ENCODE assay signal across 19 mouse cellular contexts in the genomic region with DNA sequence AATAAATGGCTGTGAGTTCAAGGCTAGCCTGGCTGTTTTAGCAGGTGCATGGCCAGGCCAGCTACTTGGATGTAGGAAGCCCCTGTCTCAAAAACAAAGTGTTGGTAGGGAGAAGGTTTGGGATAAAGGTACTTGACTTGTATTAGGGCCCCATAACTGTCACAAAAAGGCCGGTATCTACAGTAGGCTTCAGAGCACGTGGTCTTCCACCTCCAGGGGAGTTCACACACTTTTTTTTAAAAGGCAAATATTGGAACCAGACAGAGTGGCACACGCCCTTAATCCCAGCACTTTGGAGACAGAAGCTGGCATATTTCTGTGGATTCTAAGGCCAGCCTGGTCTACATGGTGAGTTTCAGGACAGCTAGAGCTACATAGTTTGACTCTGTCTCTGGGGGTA. TPM values are rescaled to one million over a fixed set of nuclear protein-coding genes. Genes with fewer than 3 reads are reported as not detected.
DNase-seq lines count a peak whose midpoint lies in the region; ATAC-seq and TF ChIP-seq lines count a peak whose summit lies in the region.
"Had no signal": no experiment of that assay in that cellular context is flagged by ENCODE, and none has a peak within 500 bp of the region (broad histone marks: within the 10 kb centered on the region; RNA-seq: fewer than 3 reads in every experiment).

No protein-coding gene starts in this region.

- 88% methylated on average over 3 of the region's 3 CpGs for WGBS in midbrain, embryonic 14.5 days
- WGBS in midbrain, embryonic 11.5 days = 86% methylated on average over 3 of the region's 3 CpGs
- 35% methylated on average over 3 of the region's 3 CpGs for WGBS in liver, embryonic 16.5 days (ENCODE audit: insufficient replicate concordance)
- WGBS in kidney, embryonic 16.5 days = 84% methylated on average over 3 of the region's 3 CpGs

- no peak overlapping the region for H3K4me3 ChIP-seq in midbrain, embryonic 14.5 days (replicated peaks; ENCODE audit: low read depth, low read length)
- no peak overlapping the region for H3K4me3 ChIP-seq in midbrain, embryonic 11.5 days (ENCODE audit: low read depth, low read length)
- H3K4me3 ChIP-seq in bone marrow macrophage, adult 2 months (ENCODE audit: insufficient read depth, low read length) = peak overlapping the region; percentile 76
- no peak overlapping the region for H3K4me3 ChIP-seq in liver, embryonic 16.5 days (ENCODE audit: low read depth, low read length)
- H3K4me3 ChIP-seq in kidney, embryonic 16.5 days (ENCODE audit: low read length) = no peak overlapping the region

- no peak for ATAC-seq in midbrain, embryonic 14.5 days (ENCODE audit: low FRiP score, low TSS enrichment)
- ATAC-seq in midbrain, embryonic 11.5 days (ENCODE audit: low FRiP score) = no peak
- ATAC-seq in liver, embryonic 16.5 days (ENCODE audit: low read depth) = no peak
- no peak for ATAC-seq in kidney, embryonic 16.5 days (ENCODE audit: low FRiP score, low TSS enrichment)

- 0 out of 2 replicates have a peak, but pooled peaks cover 1% of the 10 kb centered on the region for H3K36me3 ChIP-seq in midbrain, embryonic 14.5 days (ENCODE audit: control insufficient read depth, insufficient read depth, low read length)
- H3K36me3 ChIP-seq in midbrain, embryonic 11.5 days (ENCODE audit: control insufficient read depth, insufficient read depth, low read length) = no peaks in the 10 kb centered on the region
- no peaks in the 10 kb centered on the region for H3K36me3 ChIP-seq in liver, embryonic 16.5 days (ENCODE audit: control insufficient read depth, insufficient read depth)
- peaks cover 1% of the 10 kb centered on the region; the same call in 1 of the 2 replicates for H3K36me3 ChIP-seq in kidney, embryonic 16.5 days (ENCODE audit: insufficient read depth, low read length)
- H3K36me3 ChIP-seq: hindbrain, embryonic 12.5 days; neural tube, embryonic 12.5 days; stomach, embryonic 15.5 days had no signal

- H3K4me2 ChIP-seq in midbrain, embryonic 14.5 days (ENCODE audit: low read length) = peak overlapping the region; percentile 98; the same call in 1 of the 2 replicates
- H3K4me2 ChIP-seq in midbrain, embryonic 11.5 days = no peak overlapping the region
- peak overlapping the region; percentile 87 for H3K4me2 ChIP-seq in liver, embryonic 16.5 days (ENCODE audit: low read depth, low read length)
- no peak overlapping the region for H3K4me2 ChIP-seq in kidney, embryonic 16.5 days (replicated peaks; ENCODE audit: low read depth, low read length)

- no peaks in the 10 kb centered on the region for H3K27me3 ChIP-seq in midbrain, embryonic 14.5 days (ENCODE audit: control insufficient read depth, insufficient read depth, low read length)
- H3K27me3 ChIP-seq in midbrain, embryonic 11.5 days (ENCODE audit: control insufficient read depth, insufficient read depth, low read length) = no peaks in the 10 kb centered on the region
- peaks cover 3% of the 10 kb centered on the region; the same call in 1 of the 2 replicates for H3K27me3 ChIP-seq in liver, embryonic 16.5 days (ENCODE audit: control insufficient read depth, insufficient read depth, low read depth, low read length)
- H3K27me3 ChIP-seq in kidney, embryonic 16.5 days (ENCODE audit: insufficient read depth, low read length) = no peaks in the 10 kb centered on the region
- H3K27me3 ChIP-seq: stomach, embryonic 15.5 days had no signal

- no peaks in the 10 kb centered on the region for H3K9me3 ChIP-seq in midbrain, embryonic 14.5 days (ENCODE audit: control insufficient read depth, low read length)
- no peaks in the 10 kb centered on the region for H3K9me3 ChIP-seq in midbrain, embryonic 11.5 days (ENCODE audit: control insufficient read depth, low read length)
- no peaks in the 10 kb centered on the region for H3K9me3 ChIP-seq in liver, embryonic 16.5 days (replicated peaks; ENCODE audit: control insufficient read depth, low read length)
- peaks cover 8% of the 10 kb centered on the region; the same call in 1 of the 2 replicates for H3K9me3 ChIP-seq in kidney, embryonic 16.5 days (ENCODE audit: low read length)
- H3K9me3 ChIP-seq: hindbrain, embryonic 12.5 days; neural tube, embryonic 12.5 days; stomach, embryonic 15.5 days had no signal

- no peak for TF ChIP-seq CTCF in bone marrow macrophage, adult 2 months (IDR thresholded peaks at IDR 0.05; ENCODE audit: low read depth, low read length)

- peak; percentile 33 for DNase-seq in cerebellum, adult 9-10 months
- DNase-seq in cerebellum, postnatal 4 days (ENCODE audit: low spot score in 2 of 2) = no peak
- DNase-seq in midbrain, embryonic 14.5 days = no peak
- DNase-seq in midbrain, embryonic 11.5 days (ENCODE audit: low spot score, missing footprints) = no peak
- DNase-seq in retina, postnatal 1 day = no peak
- DNase-seq: adrenal gland, postnatal 36 days; cerebellum, postnatal 10 days; gastrocnemius, postnatal 36 days; kidney, postnatal 36 days; spleen, adult 18-20 months had no signal

- TF ChIP-seq POLR2A in bone marrow macrophage, adult 2 months (IDR thresholded peaks at IDR 0.05; ENCODE audit: borderline replicate concordance, low read depth, low read length) = no peak

- H3K4me1 ChIP-seq in midbrain, embryonic 14.5 days (ENCODE audit: control insufficient read depth, insufficient read depth, low read length) = peaks cover 18% of the 10 kb centered on the region; the same call in 1 of the 2 replicates
- H3K4me1 ChIP-seq in midbrain, embryonic 11.5 days (ENCODE audit: control insufficient read depth, insufficient read depth, low read length) = peaks cover 8% of the 10 kb centered on the region
- peaks cover 41% of the 10 kb centered on the region for H3K4me1 ChIP-seq in bone marrow macrophage, adult 2 months (ENCODE audit: control insufficient read depth, insufficient read depth, low read length)
- peaks cover 15% of the 10 kb centered on the region for H3K4me1 ChIP-seq in liver, embryonic 16.5 days (ENCODE audit: control insufficient read depth, low read depth, low read length)
- peaks cover 17% of the 10 kb centered on the region for H3K4me1 ChIP-seq in kidney, embryonic 16.5 days (ENCODE audit: insufficient read depth, low read length)

- no peak overlapping the region for H3K27ac ChIP-seq in midbrain, embryonic 14.5 days (replicated peaks; ENCODE audit: low read depth, low read length)
- no peak overlapping the region for H3K27ac ChIP-seq in midbrain, embryonic 11.5 days (ENCODE audit: low read depth, low read length)
- H3K27ac ChIP-seq in bone marrow macrophage, adult 2 months (ENCODE audit: insufficient read depth, low read depth, low read length) = peak overlapping the region; percentile 96
- peak overlapping the region; percentile 53; the same call in 1 of the 2 replicates for H3K27ac ChIP-seq in liver, embryonic 16.5 days (ENCODE audit: low read length)
- H3K27ac ChIP-seq in kidney, embryonic 16.5 days (ENCODE audit: low read length) = no peak overlapping the region
- H3K27ac ChIP-seq: hindbrain, embryonic 12.5 days; neural tube, embryonic 12.5 days; stomach, embryonic 15.5 days had no signal

- no peak overlapping the region for H3K9ac ChIP-seq in midbrain, embryonic 14.5 days (replicated peaks; ENCODE audit: low read length)
- no peak overlapping the region for H3K9ac ChIP-seq in midbrain, embryonic 11.5 days (ENCODE audit: low read length)
- no peak overlapping the region for H3K9ac ChIP-seq in liver, embryonic 16.5 days (ENCODE audit: low read depth, low read length)
- H3K9ac ChIP-seq in kidney, embryonic 16.5 days (replicated peaks; ENCODE audit: low read length) = no peak overlapping the region
- H3K9ac ChIP-seq: stomach, embryonic 15.5 days had no signal

RNA-seq across cellular contexts. Expression of gene Nfkbid, which starts 0.9 kb away (rescaled TPM):
- polyA plus RNA-seq in midbrain, embryonic 14.5 days (2014; fragmentation: Nextera tagmentation; extraction: Ambion mirVana) = 1.4 and 2.3 TPM in 2 replicates
- polyA plus RNA-seq in midbrain, embryonic 11.5 days (2014; fragmentation: Nextera tagmentation; extraction: Ambion mirVana) = 0.63 and 1.2 TPM in 2 replicates
- 18.6 and 22.4 TPM in 2 replicates for polyA plus RNA-seq in bone marrow macrophage, adult 2 months (2012; ENCODE audit: insufficient read depth, insufficient read length, missing spikeins)
- polyA plus RNA-seq in liver, embryonic 16.5 days (2015; fragmentation: Nextera tagmentation; extraction: Ambion mirVana) = 1.4 and 1.7 TPM in 2 replicates
- 1.6 and 2.0 TPM in 2 replicates for polyA plus RNA-seq in kidney, embryonic 16.5 days (2015; fragmentation: Nextera tagmentation; extraction: Ambion mirVana)

RNA-seq across cellular contexts. Expression of gene Hcst, which starts 1.0 kb away (rescaled TPM):
- polyA plus RNA-seq in midbrain, embryonic 14.5 days (2014; fragmentation: Nextera tagmentation; extraction: Ambion mirVana) = 0.58 TPM in 1 of 2 replicates, not detected in the other
- 0.43 and 0.45 TPM in 2 replicates for polyA plus RNA-seq in midbrain, embryonic 11.5 days (2014; fragmentation: Nextera tagmentation; extraction: Ambion mirVana)
- 53.0 and 56.7 TPM in 2 replicates for polyA plus RNA-seq in bone marrow macrophage, adult 2 months (2012; ENCODE audit: insufficient read depth, insufficient read length, missing spikeins)
- 7.2 and 7.8 TPM in 2 replicates for polyA plus RNA-seq in liver, embryonic 16.5 days (2015; fragmentation: Nextera tagmentation; extraction: Ambion mirVana)
- polyA plus RNA-seq in kidney, embryonic 16.5 days (2015; fragmentation: Nextera tagmentation; extraction: Ambion mirVana) = 0.63 and 0.84 TPM in 2 replicates
- polyA plus RNA-seq: forebrain, embryonic 16.5 days had no signal

RNA-seq across cellular contexts. Expression of gene Tyrobp, which starts 7.1 kb away (rescaled TPM):
- polyA plus RNA-seq in midbrain, embryonic 14.5 days (2014; fragmentation: Nextera tagmentation; extraction: Ambion mirVana) = 11.4 and 29.7 TPM in 2 replicates
- 16.6 and 19.7 TPM in 2 replicates for polyA plus RNA-seq in midbrain, embryonic 11.5 days (2014; fragmentation: Nextera tagmentation; extraction: Ambion mirVana)
- 3,702 and 3,978 TPM in 2 replicates for polyA plus RNA-seq in bone marrow macrophage, adult 2 months (2012; ENCODE audit: insufficient read depth, insufficient read length, missing spikeins)
- polyA plus RNA-seq in liver, embryonic 16.5 days (2015; fragmentation: Nextera tagmentation; extraction: Ambion mirVana) = 150 and 154 TPM in 2 replicates
- polyA plus RNA-seq in kidney, embryonic 16.5 days (2015; fragmentation: Nextera tagmentation; extraction: Ambion mirVana) = 29.3 and 31.4 TPM in 2 replicates

RNA-seq across cellular contexts. Expression of gene Aplp1, which starts 24.7 kb away (rescaled TPM):
- polyA plus RNA-seq in midbrain, embryonic 14.5 days (2014; fragmentation: Nextera tagmentation; extraction: Ambion mirVana) = 662 and 710 TPM in 2 replicates
- 128 and 134 TPM in 2 replicates for polyA plus RNA-seq in midbrain, embryonic 11.5 days (2014; fragmentation: Nextera tagmentation; extraction: Ambion mirVana)
- polyA plus RNA-seq in bone marrow macrophage, adult 2 months (2012; ENCODE audit: insufficient read depth, insufficient read length, missing spikeins) = 2.0 and 2.3 TPM in 2 replicates
- polyA plus RNA-seq in liver, embryonic 16.5 days (2015; fragmentation: Nextera tagmentation; extraction: Ambion mirVana) = 4.2 and 4.4 TPM in 2 replicates
- 27.9 and 31.5 TPM in 2 replicates for polyA plus RNA-seq in kidney, embryonic 16.5 days (2015; fragmentation: Nextera tagmentation; extraction: Ambion mirVana)

RNA-seq across cellular contexts. Expression of gene Kirrel2, which starts 36.8 kb away (rescaled TPM):
- polyA plus RNA-seq in midbrain, embryonic 14.5 days (2014; fragmentation: Nextera tagmentation; extraction: Ambion mirVana) = 5.0 and 5.7 TPM in 2 replicates
- polyA plus RNA-seq in midbrain, embryonic 11.5 days (2014; fragmentation: Nextera tagmentation; extraction: Ambion mirVana) = 0.58 and 0.61 TPM in 2 replicates
- polyA plus RNA-seq in bone marrow macrophage, adult 2 months (2012; ENCODE audit: insufficient read depth, insufficient read length, missing spikeins) = not detected in 2 replicates
- polyA plus RNA-seq in liver, embryonic 16.5 days (2015; fragmentation: Nextera tagmentation; extraction: Ambion mirVana) = 0.12 and 0.23 TPM in 2 replicates
- 0.78 and 1.1 TPM in 2 replicates for polyA plus RNA-seq in kidney, embryonic 16.5 days (2015; fragmentation: Nextera tagmentation; extraction: Ambion mirVana)
- polyA plus RNA-seq: limb, embryonic 11.5 days; lung, postnatal 0 days had no signal

Comparison
In these comparisons a context has a peak if more than half of its experiments do, and no peak if none do; other contexts are left out.
1. H3K4me2 ChIP-seq: peak in midbrain, embryonic 14.5 days (single experiment) and liver, embryonic 16.5 days (single experiment); none in midbrain, embryonic 11.5 days (single experiment) and kidney, embryonic 16.5 days (single experiment).
2. H3K27ac ChIP-seq: peak in bone marrow macrophage, adult 2 months (single experiment) and liver, embryonic 16.5 days (single experiment); none in midbrain, embryonic 14.5 days (single experiment), midbrain, embryonic 11.5 days (single experiment) and kidney, embryonic 16.5 days (single experiment).
3. RNA of gene Tyrobp, which starts 7.1 kb away (polyA plus RNA-seq): 3,702 to 3,978 TPM in bone marrow macrophage, adult 2 months; 150 to 154 TPM in liver, embryonic 16.5 days, 11.4 to 29.7 TPM in midbrain, embryonic 14.5 days, 29.3 to 31.4 TPM in kidney, embryonic 16.5 days and 16.6 to 19.7 TPM in midbrain, embryonic 11.5 days; every median in the first group is over 10 times any median in the second.